Mouse (Mus musculus) lung, postnatal 0 days (tissue): ENCODE measurements around the gene Nfkbie.

Source experiments
- CTCF ChIP-seq: IDR thresholded peaks from 2 replicates; pipeline ENCODE4 v1.5.1; 2016; ENCODE audit warnings: antibody characterized with exemption, mild to moderate bottlenecking
- EP300 ChIP-seq: IDR thresholded peaks from 2 replicates; pipeline ENCODE4 v1.6.1; 2016; ENCODE audit warnings: antibody characterized with exemption, mild to moderate bottlenecking, control low read depth

DNA sequence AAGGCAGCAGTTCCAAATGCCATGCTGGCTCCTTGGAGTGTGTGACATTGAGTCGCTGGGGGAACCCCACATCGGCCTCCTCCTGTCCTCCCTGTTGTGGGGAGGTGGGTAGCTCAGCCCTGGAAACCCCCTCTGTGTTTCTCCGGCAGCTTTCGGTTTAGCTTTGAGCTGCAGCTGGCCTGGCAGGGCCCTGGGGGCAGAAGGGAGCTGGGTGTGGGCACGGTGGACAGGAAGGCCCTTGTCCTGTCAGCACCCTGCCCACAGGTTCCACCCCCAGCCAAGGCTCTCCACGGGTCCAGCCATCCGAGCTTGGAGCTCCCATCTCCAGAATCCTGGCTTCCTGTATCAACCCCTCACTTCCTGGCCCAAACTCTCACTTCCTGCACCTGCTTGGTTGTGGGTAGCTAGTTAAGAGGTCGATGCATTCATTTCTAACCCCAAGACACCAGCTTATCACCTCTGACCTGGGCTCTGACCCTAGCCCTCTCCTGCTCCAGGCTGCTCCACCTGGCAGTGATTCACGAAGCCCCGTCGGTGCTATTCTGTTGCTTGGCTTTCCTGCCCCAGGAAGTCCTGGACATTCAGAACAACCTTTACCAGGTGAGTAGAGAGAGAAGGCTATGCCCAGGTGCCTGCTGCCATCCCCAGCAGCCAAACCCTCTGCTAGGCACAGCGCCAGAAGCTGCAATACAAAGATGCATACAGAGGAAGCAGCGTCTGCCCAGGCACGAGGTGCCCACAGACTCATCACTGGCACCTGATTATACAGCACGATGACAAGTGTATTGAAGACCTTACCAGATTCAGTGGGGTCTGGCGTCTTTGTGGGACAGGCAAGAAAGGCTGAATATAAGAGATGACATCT is 2.7 kb downstream of the Nfkbie start:
- no peak for TF ChIP-seq CTCF
- no peak for TF ChIP-seq EP300
